Mouse (Mus musculus) E14TG2a.4 (cell line): ENCODE data around the gene Rnf34.

Experiments
- CTCF ChIP-seq: conservative IDR thresholded peaks from 2 replicates; pipeline ENCODE4 v1.5.1; 2014; ENCODE audit warnings: low read length
- POU5F1 ChIP-seq: IDR thresholded peaks from 2 replicates; pipeline ENCODE4 v1.6.1; 2014; ENCODE audit warnings: low read length, borderline replicate concordance

DNA sequence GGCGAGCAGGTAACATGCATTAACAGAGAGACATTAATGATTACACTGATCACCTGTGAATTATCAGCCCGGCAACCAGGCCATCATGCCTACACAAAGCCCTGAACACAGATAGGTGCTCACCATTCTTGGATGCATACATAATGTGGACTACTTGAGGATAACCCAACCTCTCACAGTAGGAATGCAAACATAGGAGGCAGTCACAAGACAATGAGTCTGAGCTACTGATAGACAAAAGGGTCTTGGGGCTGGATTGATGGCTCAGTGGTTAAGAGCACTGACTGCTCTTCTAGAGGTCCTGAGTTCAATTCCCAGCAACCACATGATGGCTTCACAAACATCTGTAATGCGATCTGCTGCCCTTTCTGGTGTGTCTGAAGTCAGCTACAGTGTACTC lies 22.8 kb downstream of the Rnf34 start:
- TF ChIP-seq CTCF, result no peak
- no peak for TF ChIP-seq POU5F1
